Mouse (Mus musculus) right cerebral cortex, adult 18-20 months (tissue): ENCODE results near the gene Vdr.
A peak's percentile ranks its signal among the peaks of the same experiment; 100 is the strongest.

Experiments
- DNase-seq: peaks from one replicate; pipeline ENCODE4 v3.0.0; 2022; ENCODE audit warnings: mixed read lengths

Gene Vdr

GRCm38 (mm10) chr15:97826588-97827261 lies 83.7 kb downstream of the Vdr start:
- DNase-seq: no peak

- no peak for DNase-seq
Observed at GRCm38 (mm10) chr15:97825941-97826587, 84.4 kb downstream of the Vdr start.

- peak; percentile 91 for DNase-seq
Observed at GRCm38 (mm10) chr15:97825071-97825940, 85.1 kb downstream of the Vdr start.

- DNase-seq: no peak
Observed at GRCm38 (mm10) chr15:97824042-97824441, 86.4 kb downstream of the Vdr start.

GRCm38 (mm10) chr15:97823479-97823878 lies 87.0 kb downstream of the Vdr start:
- no peak for DNase-seq

- no peak for DNase-seq
Observed at GRCm38 (mm10) chr15:97822545-97823228, 87.7 kb downstream of the Vdr start.

- no peak for DNase-seq
Observed at GRCm38 (mm10) chr15:97821983-97822363, 88.5 kb downstream of the Vdr start.

- DNase-seq: no peak
Observed at GRCm38 (mm10) chr15:97821321-97821982, 89.0 kb downstream of the Vdr start.

- no peak for DNase-seq
Observed at GRCm38 (mm10) chr15:97819937-97820336, 90.5 kb downstream of the Vdr start.

- no peak for DNase-seq
Observed at GRCm38 (mm10) chr15:97816199-97816994, 94.0 kb downstream of the Vdr start.

GRCm38 (mm10) chr15:97815254-97815653 lies 95.2 kb downstream of the Vdr start:
- no peak for DNase-seq

- DNase-seq: no peak
Observed at GRCm38 (mm10) chr15:97814703-97815102, 95.7 kb downstream of the Vdr start.

GRCm38 (mm10) chr15:97813452-97814204 lies 96.8 kb downstream of the Vdr start:
- DNase-seq: no peak

- DNase-seq: no peak
Observed at GRCm38 (mm10) chr15:97812875-97813274, 97.6 kb downstream of the Vdr start.

GRCm38 (mm10) chr15:97812126-97812525 lies 98.3 kb downstream of the Vdr start:
- DNase-seq: peak; percentile 94

GRCm38 (mm10) chr15:97811307-97811706 lies 99.1 kb downstream of the Vdr start:
- DNase-seq: no peak

GRCm38 (mm10) chr15:97810399-97810798 lies 100.0 kb downstream of the Vdr start:
- no peak for DNase-seq

GRCm38 (mm10) chr15:97809942-97810341 lies 100.5 kb downstream of the Vdr start:
- DNase-seq: no peak

GRCm38 (mm10) chr15:97809206-97809605 lies 101.2 kb downstream of the Vdr start:
- no peak for DNase-seq

- no peak for DNase-seq
Observed at GRCm38 (mm10) chr15:97808532-97808931, 101.9 kb downstream of the Vdr start.

GRCm38 (mm10) chr15:97807867-97808266 lies 102.6 kb downstream of the Vdr start:
- DNase-seq: no peak
